Mouse (Mus musculus) intestine, postnatal 0 days (tissue): Measurements from ENCODE around the gene Aebp2. TPM values are rescaled to one million over a fixed set of nuclear protein-coding genes. Genes with fewer than 3 reads are reported as not detected.
A peak's percentile ranks its signal among the peaks of the same experiment; 100 is the strongest.
"Not testable (repeated sequence)": the region's sequence is repeated elsewhere in the genome, so short reads cannot be mapped to it uniquely, and the experiment has no call there.

ENCODE experiments used
- ATAC-seq: fragments of 200-750 bp; cut with Nextera tagmentation; 2 replicates; pipeline ENCODE4 v1.8.0; 2017; ENCODE audit warnings: mild to moderate bottlenecking, moderate TSS enrichment, moderate library complexity
- H3K27ac ChIP-seq: fragments of 300-500 bp; sonication (generic); 2 replicates; pipeline ENCODE4 v1.5.1; 2014; ENCODE audit warnings: mild to moderate bottlenecking, low read depth, low read length, moderate library complexity
- H3K27me3 ChIP-seq: fragments of 300-500 bp; sonication (generic); replicated peaks from 2 replicates; pipeline ENCODE4 v1.6.1; 2014; ENCODE audit warnings: low read length, mixed read lengths; ENCODE audit not compliant: control insufficient read depth, insufficient read depth
- H3K36me3 ChIP-seq: fragments of 300-500 bp; sonication (generic); 2 replicates; pipeline ENCODE4 v1.6.1; 2014; ENCODE audit warnings: mild to moderate bottlenecking, moderate library complexity; ENCODE audit not compliant: control insufficient read depth, insufficient read depth
- H3K4me1 ChIP-seq: fragments of 300-500 bp; sonication (generic); replicated peaks from 2 replicates; pipeline ENCODE4 v1.6.1; 2014; ENCODE audit warnings: antibody characterized with exemption, low read length, mixed read lengths; ENCODE audit not compliant: control insufficient read depth, insufficient read depth
- H3K4me2 ChIP-seq: fragments of 300-500 bp; sonication (generic); replicated peaks from 2 replicates; pipeline ENCODE4 v1.6.1; 2014; ENCODE audit warnings: low read depth, mild to moderate bottlenecking, moderate library complexity
- H3K4me3 ChIP-seq: fragments of 300-500 bp; sonication (generic); 2 replicates; pipeline ENCODE4 v1.5.1; 2014; ENCODE audit warnings: low read depth, low read length
- H3K9ac ChIP-seq: fragments of 300-500 bp; sonication (generic); 2 replicates; pipeline ENCODE4 v1.6.1; 2014; ENCODE audit warnings: mild to moderate bottlenecking, low read depth, low read length
- H3K9me3 ChIP-seq: fragments of 300-500 bp; sonication (generic); 2 replicates; pipeline ENCODE4 v1.6.1; 2016; ENCODE audit warnings: mixed run types; ENCODE audit not compliant: control insufficient read depth
- CTCF ChIP-seq: sonication (generic); IDR thresholded peaks from 2 replicates; pipeline ENCODE4 v1.5.1; 2016; ENCODE audit warnings: low read depth, mild to moderate bottlenecking, control low read depth, antibody characterized with exemption, moderate library complexity
- WGBS: fragments of 180-500 bp; shearing (Covaris S2); extraction: QIAGEN DNeasy Blood & Tissue Kit; methylation state at CpG from one replicate; pipeline ENCODE4 v1.1.7; 2014; 5-methylcytosine and 5-hydroxymethylcytosine counted together
- polyA plus RNA-seq: library from polyadenylated mRNA; unstranded; fragments of >200 nt; fragmentation: Nextera tagmentation; extraction: Ambion mirVana; gene quantifications from 2 replicates; pipeline ENCODE4 v1.2.1, GENCODE M21; 2015

The Aebp2 gene
- polyA plus RNA-seq: 8.2 and 9.5 TPM in 2 replicates

DNA sequence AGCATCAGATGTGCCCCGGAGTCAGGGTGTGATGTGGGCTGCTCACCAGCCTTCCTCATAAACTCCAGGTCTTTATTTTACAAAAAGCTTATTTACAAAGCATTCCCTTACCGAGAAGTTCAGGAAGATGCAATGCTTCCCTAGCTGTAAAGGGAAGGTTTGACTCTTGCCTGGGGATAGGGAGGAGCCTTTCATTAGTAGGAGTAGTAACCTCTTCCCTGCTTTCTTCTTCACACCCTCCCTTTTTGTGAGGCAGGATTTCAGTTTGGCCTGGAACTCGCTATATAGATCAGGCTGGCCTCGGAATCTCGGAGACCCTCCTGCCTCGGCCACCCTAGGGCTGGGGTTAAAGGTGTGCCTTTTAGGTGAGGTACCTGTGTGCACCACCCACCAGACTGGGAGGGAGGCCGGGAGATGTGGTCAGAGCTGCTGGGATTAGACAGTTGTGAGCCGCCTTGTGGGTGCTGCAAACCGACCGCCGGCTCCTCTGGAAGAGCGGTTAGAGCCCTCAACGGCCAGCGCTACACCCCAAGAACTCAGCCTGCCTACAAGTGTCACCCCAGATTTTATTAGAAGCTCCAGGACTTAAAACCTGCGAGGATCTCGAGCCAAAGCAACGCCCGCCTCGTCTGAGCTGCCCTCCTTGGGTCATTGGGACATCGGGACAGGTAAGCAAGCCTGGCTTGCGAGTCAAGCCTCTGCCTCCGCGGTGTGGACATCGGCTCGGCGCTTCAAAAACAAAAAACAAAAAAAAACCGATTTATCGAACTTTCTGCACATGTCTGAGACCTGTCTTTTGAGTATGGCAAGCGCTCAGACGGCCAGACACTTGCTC is at the start of gene Aebp2:
Gene Aebp2 (plus strand): TSS at position 273 of the 835 bp plus-strand sequence.
- H3K4me3 ChIP-seq: peak within 1 kb of the TSS; percentile 97
- no peaks in the 10 kb centered on the region for H3K9me3 ChIP-seq
- peak within 1 kb of the TSS; percentile 97 for H3K9ac ChIP-seq
- H3K4me1 ChIP-seq: peaks cover 3% of the 10 kb centered on the region
- peak within 1 kb of the TSS; percentile 86 for H3K4me2 ChIP-seq
- 46% methylated on average over 30 of the region's 30 CpGs for WGBS
- no peaks in the 10 kb centered on the region for H3K36me3 ChIP-seq
- no peaks in the 10 kb centered on the region for H3K27me3 ChIP-seq
- ATAC-seq: peak; percentile 50; the same call in 1 of the 2 replicates
- no peak for TF ChIP-seq CTCF
- peak within 1 kb of the TSS; percentile 92 for H3K27ac ChIP-seq

DNA sequence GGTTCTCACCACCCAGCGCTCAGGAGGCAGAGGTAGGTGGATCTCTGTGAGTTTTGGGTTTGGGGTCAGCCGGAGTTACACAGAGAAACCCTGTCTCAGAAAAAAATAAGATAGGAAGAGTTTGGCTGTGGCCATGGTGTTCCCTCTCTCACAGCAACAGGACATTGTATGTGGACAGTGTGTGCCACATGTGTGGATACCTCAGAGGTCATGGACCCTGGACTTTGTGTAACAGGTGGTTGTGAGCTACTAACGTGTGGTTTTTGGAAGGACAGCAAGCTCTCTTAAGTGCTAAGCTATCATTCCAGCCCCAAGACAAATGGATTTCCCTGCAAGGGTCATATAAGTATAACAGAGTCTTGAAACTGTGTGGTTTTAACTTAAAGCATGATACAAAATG is 47.5 kb upstream of the Aebp2 start:
- no peak overlapping the region for H3K27ac ChIP-seq
- whole genome bisulfite sequencing: 85% methylated on average over 3 of the region's 3 CpGs
- H3K9me3 ChIP-seq: no peaks in the 10 kb centered on the region
- H3K9ac ChIP-seq: no peak overlapping the region
- no peaks in the 10 kb centered on the region for H3K27me3 ChIP-seq
- H3K4me1 ChIP-seq: no peaks in the 10 kb centered on the region
- peaks cover 66% of the 10 kb centered on the region for H3K36me3 ChIP-seq
- no peak overlapping the region for H3K4me3 ChIP-seq
- no peak for TF ChIP-seq CTCF
- no peak for ATAC-seq
- no peak overlapping the region for H3K4me2 ChIP-seq

GRCm38 (mm10) chr6:140576133-140576532 is 46.3 kb upstream of the Aebp2 start:
- no peak for TF ChIP-seq CTCF
- H3K4me3 ChIP-seq: no peak overlapping the region
- ATAC-seq: no peak
- H3K9ac ChIP-seq: no peak overlapping the region
- 78% methylated on average over 8 of the region's 8 CpGs for WGBS
- H3K9me3 ChIP-seq: no peaks in the 10 kb centered on the region
- no peaks in the 10 kb centered on the region for H3K27me3 ChIP-seq
- H3K4me2 ChIP-seq: no peak overlapping the region
- H3K36me3 ChIP-seq: peaks cover 60% of the 10 kb centered on the region
- H3K4me1 ChIP-seq: no peaks in the 10 kb centered on the region
- H3K27ac ChIP-seq: no peak overlapping the region

DNA sequence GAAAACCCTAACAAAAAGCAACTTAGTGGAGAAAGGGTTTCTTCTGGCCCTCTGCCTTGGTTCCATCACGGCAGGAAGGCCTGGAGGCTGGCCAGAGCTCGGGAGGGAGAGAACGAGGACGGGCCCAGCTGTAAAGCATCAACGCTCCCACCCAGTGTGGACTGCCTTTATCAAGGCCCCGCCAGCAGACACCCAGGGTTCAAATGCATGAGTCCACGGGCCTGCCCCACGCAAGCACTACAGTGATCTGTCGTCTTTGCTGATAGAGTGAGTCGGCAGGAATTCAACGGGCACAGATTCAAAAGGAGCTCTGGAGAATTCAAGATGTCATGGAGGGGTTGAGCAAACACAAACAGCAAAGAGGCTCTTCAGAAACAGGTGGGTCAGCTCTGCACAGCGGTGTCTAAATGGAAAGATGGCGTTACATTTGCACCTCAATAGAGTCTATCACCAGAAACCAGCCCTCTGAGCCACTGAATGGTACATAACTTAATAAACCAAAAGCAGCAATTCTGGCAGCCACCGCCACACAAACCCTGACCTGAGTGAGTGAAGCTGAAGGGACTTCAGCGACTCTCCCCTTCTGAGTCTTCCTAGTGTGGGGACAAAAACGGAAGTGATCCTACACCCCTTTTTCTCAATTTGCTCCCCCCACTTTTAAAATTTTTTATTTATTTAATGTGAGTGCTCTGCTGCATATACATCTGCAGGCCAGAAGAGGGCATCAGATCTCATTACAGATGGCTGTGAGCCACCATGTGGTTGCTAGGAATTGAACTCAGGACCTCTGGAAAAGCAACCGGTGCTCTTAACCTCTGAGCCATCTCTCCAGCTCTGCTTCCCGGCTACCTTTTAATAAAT is 45.3 kb upstream of the Aebp2 start:
- Histone ChIP-seq H3K36me3 (peaks cover 51% of the 10 kb centered on the region), H3K27me3 (no peaks in the 10 kb centered on the region), H3K9ac (no peak overlapping the region), H3K4me2 (no peak overlapping the region), H3K4me1 (no peaks in the 10 kb centered on the region), H3K4me3 (no peak overlapping the region), H3K27ac (no peak overlapping the region), H3K9me3 (no peaks in the 10 kb centered on the region)
- TF ChIP-seq CTCF: peak; percentile 53
- WGBS: 75% methylated on average over 18 of the region's 18 CpGs
- ATAC-seq: no peak; the same call in 1 of the 2 replicates

DNA sequence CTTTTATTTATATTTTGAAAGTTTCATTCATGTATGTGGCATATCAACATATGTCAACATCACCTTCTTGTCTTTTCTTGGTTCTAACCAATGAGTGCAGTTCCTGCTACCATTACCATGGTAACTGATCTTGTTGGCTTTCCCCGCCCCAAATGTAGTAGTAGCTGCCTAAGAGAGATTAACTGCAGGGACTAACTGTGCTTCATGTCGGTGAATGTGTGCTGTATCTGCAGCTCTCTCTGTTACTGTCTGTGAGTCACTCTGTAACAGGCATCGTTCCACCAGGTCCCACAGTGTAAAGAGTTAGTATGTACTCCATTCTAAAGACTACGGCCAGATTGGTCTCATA is 44.7 kb upstream of the Aebp2 start:
- H3K4me3 ChIP-seq: no peak overlapping the region
- no peaks in the 10 kb centered on the region for H3K27me3 ChIP-seq
- H3K4me1 ChIP-seq: no peaks in the 10 kb centered on the region
- H3K4me2 ChIP-seq: no peak overlapping the region
- 87% methylated on average over 4 of the region's 4 CpGs for WGBS
- no peaks in the 10 kb centered on the region for H3K9me3 ChIP-seq
- H3K9ac ChIP-seq: no peak overlapping the region
- no peak for TF ChIP-seq CTCF
- ATAC-seq: no peak
- H3K36me3 ChIP-seq: peaks cover 45% of the 10 kb centered on the region
- H3K27ac ChIP-seq: no peak overlapping the region

- not testable (repeated sequence) for ATAC-seq, H3K4me1 ChIP-seq
These were observed 43.5 kb upstream of the Aebp2 start for GRCm38 (mm10) chr6:140578985-140579384.

More at GRCm38 (mm10) chr6:140578985-140579384, 43.5 kb upstream of the Aebp2 start:
- peaks cover 39% of the 10 kb centered on the region for H3K36me3 ChIP-seq
- not testable (repeated sequence) for H3K9me3 ChIP-seq, H3K27ac ChIP-seq, H3K27me3 ChIP-seq, H3K4me2 ChIP-seq, H3K9ac ChIP-seq, H3K4me3 ChIP-seq
